ENCODE assay signal across 8 mouse cellular contexts in genomic region chr1:23321331-23321851, GRCm38 (mm10).
DNase-seq lines count a peak whose midpoint lies in the region; ATAC-seq and TF ChIP-seq lines count a peak whose summit lies in the region.

No protein-coding gene starts in this region.

- H3K27me3 ChIP-seq in heart, embryonic 16.5 days (ENCODE audit: control insufficient read depth, insufficient read depth, low read length) = no peaks in the 10 kb centered on the region
- no peaks in the 10 kb centered on the region for H3K27me3 ChIP-seq in limb, embryonic 10.5 days (ENCODE audit: low read depth, poor library complexity, severe bottlenecking)

- 20% methylated on average over 10 of the region's 10 CpGs for WGBS in heart, embryonic 16.5 days
- 21% methylated on average over 10 of the region's 10 CpGs for WGBS in olfactory bulb, adult 2 months
- 78% methylated on average over 10 of the region's 10 CpGs for WGBS in limb, embryonic 10.5 days

- no peaks in the 10 kb centered on the region for H3K36me3 ChIP-seq in heart, embryonic 16.5 days (ENCODE audit: control insufficient read depth, insufficient read depth)
- no peaks in the 10 kb centered on the region for H3K36me3 ChIP-seq in limb, embryonic 10.5 days

- 0 out of 2 replicates have a peak, but pooled peaks cover 2% of the 10 kb centered on the region for H3K4me1 ChIP-seq in heart, embryonic 16.5 days (ENCODE audit: control insufficient read depth, insufficient read depth, low read length)
- H3K4me1 ChIP-seq in olfactory bulb, adult 2 months (ENCODE audit: control insufficient read depth, insufficient read depth, low read length) = peaks cover 4% of the 10 kb centered on the region
- no peaks in the 10 kb centered on the region for H3K4me1 ChIP-seq in limb, embryonic 10.5 days

- peak overlapping the region; percentile 63 for H3K4me2 ChIP-seq in heart, embryonic 16.5 days (ENCODE audit: low read depth, low read length)

- ATAC-seq in heart, embryonic 16.5 days (replicated peaks; ENCODE audit: extremely low read depth, insufficient read depth, low FRiP score) = peak; percentile 52

- TF ChIP-seq POLR2A in olfactory bulb, adult 2 months (IDR thresholded peaks at IDR 0.05; ENCODE audit: insufficient read depth, low read depth, low read length) = no peak

- peak overlapping the region; percentile 39 for H3K4me3 ChIP-seq in heart, embryonic 16.5 days (ENCODE audit: low read length)
- H3K4me3 ChIP-seq in olfactory bulb, adult 2 months (ENCODE audit: insufficient read depth, low read depth, low read length) = peak overlapping the region; percentile 21; the same call in 1 of the 2 replicates
- no peak overlapping the region for H3K4me3 ChIP-seq in limb, embryonic 10.5 days

- 0 out of 2 replicates have a peak overlapping the region, but pooled peaks have one; percentile 2 for H3K27ac ChIP-seq in heart, embryonic 16.5 days (ENCODE audit: low read length)
- no peak overlapping the region for H3K27ac ChIP-seq in olfactory bulb, adult 2 months (ENCODE audit: insufficient read depth, low read depth, low read length)
- H3K27ac ChIP-seq in limb, embryonic 10.5 days = no peak overlapping the region

- H3K9ac ChIP-seq in heart, embryonic 16.5 days (ENCODE audit: low read length) = peak overlapping the region; percentile 28; the same call in 1 of the 2 replicates

- no peaks in the 10 kb centered on the region for H3K9me3 ChIP-seq in heart, embryonic 16.5 days (replicated peaks; ENCODE audit: control insufficient read depth, low read length)
- H3K9me3 ChIP-seq in limb, embryonic 10.5 days (replicated peaks) = no peaks in the 10 kb centered on the region

- peak; percentile 14 to 22 for DNase-seq in layer of hippocampus, postnatal 10 days (ENCODE audit: low spot score in 2 of 2)
- DNase-seq in layer of hippocampus, adult 9-10 months (ENCODE audit: low spot score) = no peak
- peak; percentile 52 to 60 for DNase-seq in cerebellum, postnatal 14 days
- peak; percentile 19 to 43 for DNase-seq in kidney, postnatal 36 days
- DNase-seq in limb, embryonic 10.5 days (ENCODE audit: low spot score) = no peak
- no peak for DNase-seq in spleen, postnatal 36 days (ENCODE audit: low spot score in 2 of 2)

- no peak for TF ChIP-seq CTCF in olfactory bulb, adult 2 months (IDR thresholded peaks at IDR 0.05; ENCODE audit: insufficient read depth, low read depth, low read length)

Comparison
In these comparisons a context has a peak if more than half of its experiments do, and no peak if none do; other contexts are left out.
1. DNase-seq: peak in layer of hippocampus, postnatal 10 days (2 of 2), cerebellum, postnatal 14 days (2 of 2) and kidney, postnatal 36 days (2 of 2); none in layer of hippocampus, adult 9-10 months (single experiment), limb, embryonic 10.5 days (single experiment) and spleen, postnatal 36 days (0 of 2).